Mouse (Mus musculus) cerebellum, adult 2 months (tissue): ENCODE measurements around the gene 1520401A03Rik. TPM values are rescaled to one million over a fixed set of nuclear protein-coding genes. Genes with fewer than 3 reads are reported as not detected.
A peak's percentile ranks its signal among the peaks of the same experiment; 100 is the strongest.

Experiments
- DNase-seq, 2 experiments: peaks; one replicate each; pipeline ENCODE4 v3.0.0; 2021
- H3K27ac ChIP-seq: fragments of 200-500 bp; 2 replicates; pipeline ENCODE4 v1.5.1; 2012; ENCODE audit warnings: low read length, control low read depth, inconsistent platforms; ENCODE audit not compliant: insufficient read depth
- H3K27me3 ChIP-seq: fragments of 200-500 bp; 2 replicates; pipeline ENCODE4 v1.6.1; 2012; ENCODE audit warnings: inconsistent platforms, mild to moderate bottlenecking, low read length, moderate library complexity; ENCODE audit not compliant: control insufficient read depth, insufficient read depth
- H3K4me1 ChIP-seq: fragments of 200-500 bp; 2 replicates; pipeline ENCODE4 v1.6.1; 2011; ENCODE audit warnings: low read length; ENCODE audit not compliant: control insufficient read depth, insufficient read depth
- H3K4me3 ChIP-seq: fragments of 200-500 bp; replicated peaks from 2 replicates; pipeline ENCODE3; 2011; ENCODE audit warnings: mild to moderate bottlenecking, low read depth, low read length, control low read depth; ENCODE audit not compliant: insufficient read depth
- CTCF ChIP-seq: fragments of 200-500 bp; IDR thresholded peaks from 2 replicates; pipeline ENCODE4 v1.5.1; 2011; ENCODE audit warnings: low read depth, mild to moderate bottlenecking, control low read depth, low read length, moderate library complexity, borderline replicate concordance; ENCODE audit not compliant: insufficient read depth
- POLR2A ChIP-seq: fragments of 200-500 bp; IDR thresholded peaks from 2 replicates; pipeline ENCODE4 v1.6.1; 2011; ENCODE audit warnings: low read length, control low read depth, borderline replicate concordance; ENCODE audit not compliant: insufficient read depth
- WGBS: fragments of 180-500 bp; shearing (Covaris S2); methylation state at CpG from one replicate; pipeline ENCODE4 v1.1.7; 2018; 5-methylcytosine and 5-hydroxymethylcytosine counted together
- polyA plus RNA-seq: library from polyadenylated mRNA; depleted of rRNA; stranded (reverse); fragments of >200 nt; gene quantifications from 2 replicates; pipeline ENCODE4 v1.2.3, GENCODE M21; 2012

The 1520401A03Rik gene
- polyA plus RNA-seq, 1 experiment: 0.64 TPM

DNA sequence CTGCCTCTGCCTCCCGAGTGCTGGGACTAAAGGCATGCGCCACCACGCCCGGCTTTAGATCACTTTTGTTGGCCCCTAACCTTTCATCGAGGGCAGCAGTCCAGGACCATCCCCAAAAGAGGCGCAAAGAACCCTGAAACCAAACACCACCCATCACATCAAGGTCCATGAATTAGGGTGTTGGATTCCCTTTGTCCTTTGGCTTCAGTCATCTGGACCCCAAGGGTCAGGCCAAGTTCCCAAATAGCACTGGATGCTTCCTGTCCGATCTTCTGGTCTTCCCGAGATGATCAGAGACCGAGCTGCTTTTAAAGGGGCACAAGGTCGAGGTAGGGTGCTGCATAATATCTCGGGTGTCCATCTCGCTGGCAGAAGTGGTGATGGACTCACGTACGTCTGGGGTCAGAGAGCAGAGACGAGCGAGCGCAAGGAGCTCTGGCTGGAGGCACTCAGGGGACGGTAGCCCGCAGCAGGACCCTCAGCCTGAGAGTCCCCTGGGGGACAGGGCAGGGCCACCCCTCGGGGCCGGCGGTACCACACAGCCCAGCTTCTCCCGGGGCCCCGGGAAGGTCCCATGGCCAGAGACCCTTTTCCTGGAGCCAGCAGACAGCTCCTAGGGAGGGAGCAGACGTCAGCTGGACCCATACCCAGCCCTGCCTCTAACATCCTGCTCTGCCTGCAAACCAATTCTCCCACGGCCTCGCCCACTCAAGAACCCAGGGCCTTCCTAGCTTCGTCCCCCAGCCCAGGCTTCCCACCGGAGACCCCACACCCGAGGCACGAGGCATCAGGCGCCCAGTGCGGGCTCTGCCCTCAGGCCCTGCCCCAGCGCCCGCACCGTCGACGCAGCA lies 19.0 kb upstream of the 1520401A03Rik start:
- 50% methylated on average over 38 of the region's 38 CpGs for WGBS
- H3K27me3 ChIP-seq: no peaks in the 10 kb centered on the region; the same call in 1 of the 2 replicates
- no peak overlapping the region for H3K4me3 ChIP-seq
- peaks cover 9% of the 10 kb centered on the region; the same call in 1 of the 2 replicates for H3K4me1 ChIP-seq
- TF ChIP-seq POLR2A (no peak), CTCF (no peak)
- H3K27ac ChIP-seq: no peak overlapping the region
- DNase-seq: no peak

DNA sequence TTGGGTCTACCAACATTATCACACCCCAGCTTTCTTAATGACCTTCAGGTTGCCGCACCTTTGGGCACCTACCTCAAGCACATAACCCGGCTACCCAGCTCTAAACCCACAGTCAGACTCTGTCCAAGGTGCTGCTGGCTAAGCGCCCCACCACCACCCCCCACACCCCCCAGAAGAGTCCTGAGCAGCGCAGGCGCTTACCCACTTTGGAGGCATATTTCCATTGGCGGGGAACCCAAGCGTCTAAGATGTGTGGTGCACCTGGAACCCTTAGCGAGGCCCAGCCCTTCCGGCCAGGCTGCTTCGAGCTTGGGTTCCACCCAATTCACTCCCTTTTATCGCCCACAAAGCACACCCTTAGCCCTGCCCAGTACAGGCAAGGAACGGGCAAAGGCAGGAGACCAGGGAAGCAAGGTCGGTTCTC lies 18.0 kb upstream of the 1520401A03Rik start, which contains the start of gene Paqr4:
Paqr4 (minus strand) TSS at position 270 of the 424 bp plus-strand sequence.
- peak within 1 kb of the TSS; percentile 71 for H3K27ac ChIP-seq
- H3K4me1 ChIP-seq: peaks cover 9% of the 10 kb centered on the region; the same call in 1 of the 2 replicates
- H3K4me3 ChIP-seq: peak within 1 kb of the TSS; percentile 83
- no peaks in the 10 kb centered on the region; the same call in 1 of the 2 replicates for H3K27me3 ChIP-seq
- 3% methylated on average over 13 of the region's 13 CpGs for WGBS
- peak in 1 of 2 experiments; percentile 52 for DNase-seq
- no peak for TF ChIP-seq CTCF
- no peak for TF ChIP-seq POLR2A

- Histone ChIP-seq H3K4me3 (peak overlapping the region; percentile 83), H3K4me1 (peaks cover 9% of the 10 kb centered on the region; the same call in 1 of the 2 replicates), H3K27ac (peak overlapping the region; percentile 71), H3K27me3 (no peaks in the 10 kb centered on the region)
- DNase-seq: peak; percentile 94 to 96
- under 1% methylated on average over 46 of the region's 46 CpGs for WGBS
- TF ChIP-seq POLR2A: peak; percentile 81
- no peak for TF ChIP-seq CTCF
These were observed 17.6 kb upstream of the 1520401A03Rik start for GRCm38 (mm10) chr17:23740136-23740584.

DNA sequence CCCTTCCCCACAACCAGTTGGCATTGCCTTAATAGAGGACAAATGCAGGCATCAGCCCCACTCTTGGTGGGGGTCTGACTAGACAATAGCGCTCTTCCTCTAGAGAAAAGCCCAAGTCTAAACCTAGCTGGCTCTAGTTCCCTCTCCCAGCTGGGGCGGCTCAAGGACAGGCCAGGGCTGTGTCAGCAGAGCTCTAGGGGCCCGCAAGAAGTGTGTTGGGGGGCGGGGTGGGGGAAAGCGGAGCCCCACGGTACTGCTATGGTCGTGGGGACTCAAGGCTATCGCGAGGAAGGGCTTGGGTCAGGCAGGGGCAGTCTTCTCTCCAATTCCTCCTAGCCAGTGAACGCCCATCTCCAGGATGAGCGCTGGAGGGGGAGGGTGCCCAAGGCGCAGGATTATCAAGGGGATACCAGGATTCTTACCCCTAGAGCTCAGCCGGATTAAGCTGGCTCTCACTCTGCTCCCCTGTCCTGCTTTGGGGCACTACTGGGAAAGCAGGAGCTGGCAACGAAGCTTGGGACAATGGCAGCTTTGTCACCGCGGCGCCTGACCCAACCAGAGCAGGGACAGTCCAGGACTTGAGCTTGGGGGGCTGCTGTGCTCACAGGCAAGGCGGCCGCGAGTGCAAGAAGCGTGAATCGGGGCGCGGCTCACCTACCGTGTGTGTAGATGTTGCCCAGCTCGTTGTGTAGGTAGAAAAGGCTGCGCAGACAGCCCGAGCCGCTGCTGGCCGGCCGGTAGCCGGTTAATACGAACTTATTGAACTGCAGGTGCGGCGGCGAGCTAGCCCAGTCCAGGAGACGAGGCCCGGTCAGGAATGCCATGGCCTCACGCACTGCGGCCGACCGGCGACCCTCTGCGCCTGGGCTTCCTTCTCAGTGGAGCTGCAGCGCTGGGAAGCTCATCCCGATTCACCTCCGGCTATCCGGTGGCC lies 16.9 kb upstream of the 1520401A03Rik start:
- Histone ChIP-seq H3K27me3 (no peaks in the 10 kb centered on the region), H3K4me1 (peaks cover 6% of the 10 kb centered on the region; the same call in 1 of the 2 replicates), H3K4me3 (peak overlapping the region; percentile 83), H3K27ac (peak overlapping the region; percentile 71)
- WGBS: under 1% methylated on average over 48 of the region's 48 CpGs
- DNase-seq: peak in 1 of 2 experiments; percentile 53
- TF ChIP-seq POLR2A (no peak), CTCF (no peak)

DNA sequence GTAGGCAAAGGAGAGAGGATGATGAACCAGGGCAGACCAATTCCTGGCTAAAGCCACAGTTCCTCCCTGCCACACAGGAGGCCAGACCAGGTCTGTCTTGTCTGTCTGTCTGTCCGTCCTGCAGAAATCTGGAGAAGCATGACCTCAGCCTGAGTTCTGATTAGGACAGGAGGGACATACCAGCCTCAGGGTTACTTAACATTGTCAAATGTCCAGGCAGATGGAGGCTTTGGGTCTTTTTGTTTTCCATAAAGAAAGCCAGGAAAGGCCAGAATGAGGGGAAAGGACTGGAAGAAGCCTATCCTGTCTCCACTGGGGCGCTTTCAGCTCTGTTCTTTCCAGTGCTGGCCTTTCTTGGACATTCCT lies 16.2 kb upstream of the 1520401A03Rik start:
- no peak overlapping the region; the same call in 1 of the 2 replicates for H3K27ac ChIP-seq
- 44% methylated on average over 2 of the region's 2 CpGs for WGBS
- no peaks in the 10 kb centered on the region for H3K27me3 ChIP-seq
- peak overlapping the region; percentile 83 for H3K4me3 ChIP-seq
- no peak for DNase-seq
- peaks cover 6% of the 10 kb centered on the region; the same call in 1 of the 2 replicates for H3K4me1 ChIP-seq
- TF ChIP-seq POLR2A (no peak), CTCF (no peak)

GRCm38 (mm10) chr17:23737493-23738445 lies 15.2 kb upstream of the 1520401A03Rik start:
- no peak overlapping the region for H3K4me3 ChIP-seq
- 46% methylated on average over 15 of the region's 15 CpGs for WGBS
- DNase-seq: peak; percentile 22 to 38
- TF ChIP-seq CTCF (no peak; the same call in 1 of the 2 replicates), POLR2A (no peak)
- H3K4me1 ChIP-seq: peaks cover 6% of the 10 kb centered on the region; the same call in 1 of the 2 replicates
- H3K27me3 ChIP-seq: no peaks in the 10 kb centered on the region
- no peak overlapping the region for H3K27ac ChIP-seq
